Mouse (Mus musculus): ENCODE results near the gene Tnfrsf26. TPM values are rescaled to one million over a fixed set of nuclear protein-coding genes. Genes with fewer than 3 reads are reported as not detected.
"Not testable (repeated sequence)": the region's sequence is repeated elsewhere in the genome, so short reads cannot be mapped to it uniquely, and the experiment has no call there.

Gene Tnfrsf26
- under 1 TPM; 0.31 to 0.44 TPM for total RNA-seq (2021)
- long read RNA-seq, experiment 1 = 0 reads
- long read RNA-seq, experiment 2 = 0 reads

GRCm38 (mm10) chr7:143628540-143628939, at the start of gene Tnfrsf26:
TSS of gene Tnfrsf26 (minus strand) at chr7:143628722.
- no peak for DNase-seq
- intact Hi-C loops (cut with DNase I; ENCODE audit: low total_unique reads) = no loop called here

GRCm38 (mm10) chr7:143666427-143667311, 38.1 kb upstream of the Tnfrsf26 start:
- DNase-seq = no peak

GRCm38 (mm10) chr7:143663470-143663869, 34.9 kb upstream of the Tnfrsf26 start:
- DNase-seq = no peak

More at GRCm38 (mm10) chr7:143666427-143667311, 38.1 kb upstream of the Tnfrsf26 start:
- intact Hi-C loops (cut with DNase I; ENCODE audit: low total_unique reads) = no loop called here

GRCm38 (mm10) chr7:143660797-143661196, 32.3 kb upstream of the Tnfrsf26 start:
- intact Hi-C loops (cut with DNase I; ENCODE audit: low total_unique reads) = no loop called here
- no peak for DNase-seq

More at GRCm38 (mm10) chr7:143663470-143663869, 34.9 kb upstream of the Tnfrsf26 start:
- intact Hi-C loops (cut with DNase I; ENCODE audit: low total_unique reads) = no loop called here

- intact Hi-C loops (cut with DNase I; ENCODE audit: low total_unique reads) = not testable (repeated sequence)
These were observed 21.3 kb upstream of the Tnfrsf26 start for GRCm38 (mm10) chr7:143649769-143650346.

GRCm38 (mm10) chr7:143649034-143649768, 20.7 kb upstream of the Tnfrsf26 start, which contains the start of gene Tnfrsf22:
TSS of gene Tnfrsf22 (minus strand) at chr7:143649661.
- intact Hi-C loops (cut with DNase I; ENCODE audit: low total_unique reads) = no loop called here
- DNase-seq = peak; percentile 84

More at GRCm38 (mm10) chr7:143649769-143650346, 21.3 kb upstream of the Tnfrsf26 start:
- not testable (repeated sequence) for DNase-seq

GRCm38 (mm10) chr7:143643949-143644348, 15.4 kb upstream of the Tnfrsf26 start:
- intact Hi-C loops (cut with DNase I; ENCODE audit: low total_unique reads); DNase-seq: not testable (repeated sequence)

- intact Hi-C loops (cut with DNase I; ENCODE audit: low total_unique reads) = no loop called here
These were observed 8.2 kb upstream of the Tnfrsf26 start for GRCm38 (mm10) chr7:143636674-143637073.

GRCm38 (mm10) chr7:143631503-143631902, 3.0 kb upstream of the Tnfrsf26 start:
- no peak for DNase-seq
- intact Hi-C loops (cut with DNase I; ENCODE audit: low total_unique reads) = no loop called here

More at GRCm38 (mm10) chr7:143636674-143637073, 8.2 kb upstream of the Tnfrsf26 start:
- DNase-seq = no peak

- no peak for DNase-seq
- intact Hi-C loops (cut with DNase I; ENCODE audit: low total_unique reads) = no loop called here
These were observed 979 bp upstream of the Tnfrsf26 start for GRCm38 (mm10) chr7:143629501-143629900.

- DNase-seq = no peak
- intact Hi-C loops (cut with DNase I; ENCODE audit: low total_unique reads) = no loop called here
These were observed 801 bp downstream of the Tnfrsf26 start for GRCm38 (mm10) chr7:143627555-143628286.

- intact Hi-C loops (cut with DNase I; ENCODE audit: low total_unique reads) = no loop called here
These were observed 2.3 kb downstream of the Tnfrsf26 start for GRCm38 (mm10) chr7:143626178-143626577.

GRCm38 (mm10) chr7:143625151-143625550, 3.4 kb downstream of the Tnfrsf26 start:
- intact Hi-C loops (cut with DNase I; ENCODE audit: low total_unique reads) = no loop called here

More at GRCm38 (mm10) chr7:143626178-143626577, 2.3 kb downstream of the Tnfrsf26 start:
- no peak for DNase-seq

GRCm38 (mm10) chr7:143624561-143624960, 4.0 kb downstream of the Tnfrsf26 start:
- intact Hi-C loops (cut with DNase I; ENCODE audit: low total_unique reads) = no loop called here
- DNase-seq = no peak

More at GRCm38 (mm10) chr7:143625151-143625550, 3.4 kb downstream of the Tnfrsf26 start:
- DNase-seq = no peak

GRCm38 (mm10) chr7:143620951-143621350, 7.6 kb downstream of the Tnfrsf26 start:
- intact Hi-C loops (cut with DNase I; ENCODE audit: low total_unique reads) = no loop called here
- DNase-seq = no peak

GRCm38 (mm10) chr7:143614404-143615135, 14.0 kb downstream of the Tnfrsf26 start:
- DNase-seq = no peak
- intact Hi-C loops (cut with DNase I; ENCODE audit: low total_unique reads) = no loop called here

- no peak for DNase-seq
- intact Hi-C loops (cut with DNase I; ENCODE audit: low total_unique reads) = no loop called here
These were observed 16.3 kb downstream of the Tnfrsf26 start for GRCm38 (mm10) chr7:143612215-143612614.

- DNase-seq = no peak
- intact Hi-C loops (cut with DNase I; ENCODE audit: low total_unique reads) = no loop called here
These were observed 23.2 kb downstream of the Tnfrsf26 start for GRCm38 (mm10) chr7:143605321-143605720.

All from gastrocnemius, postnatal 14 days (tissue).